In genomic region chr4:104716506-104716905, GRCm38 (mm10) we compare ENCODE assay signal across 22 mouse cellular contexts. TPM values are rescaled to one million over a fixed set of nuclear protein-coding genes. Genes with fewer than 3 reads are reported as not detected.
"Had no signal": no experiment of that assay in that cellular context is flagged by ENCODE, and none has a peak within 500 bp of the region (broad histone marks: within the 10 kb centered on the region; RNA-seq: fewer than 3 reads in every experiment).

No protein-coding gene starts in this region.

- H3K27me3 ChIP-seq: liver, embryonic 13.5 days; lung, embryonic 15.5 days; megakaryocyte, embryonic 14.5 days; midbrain, embryonic 15.5 days; neural tube, embryonic 12.5 days had no signal

- H3K36me3 ChIP-seq: limb, embryonic 12.5 days; liver, embryonic 13.5 days; lung, embryonic 15.5 days; midbrain, embryonic 15.5 days; neural tube, embryonic 12.5 days had no signal

- ATAC-seq: liver, postnatal 0 days; midbrain, embryonic 15.5 days had no signal

- H3K4me3 ChIP-seq: limb, embryonic 12.5 days; liver, embryonic 13.5 days; lung, embryonic 15.5 days; megakaryocyte, embryonic 14.5 days; midbrain, embryonic 15.5 days; neural tube, embryonic 12.5 days had no signal

- H3K4me2 ChIP-seq: limb, embryonic 12.5 days; liver, embryonic 13.5 days; lung, embryonic 15.5 days; midbrain, embryonic 11.5 days; midbrain, embryonic 15.5 days; neural tube, embryonic 12.5 days had no signal

- H3K4me1 ChIP-seq: liver, embryonic 13.5 days; megakaryocyte, embryonic 14.5 days had no signal

- DNase-seq: kidney, postnatal 10 days; kidney, postnatal 4 days; liver; liver, embryonic 13.5 days; liver, postnatal 0 days; lung, postnatal 14 days; right cerebral cortex, postnatal 4 days; spleen, adult 18-20 months; thymus, adult 18-20 months; thymus, postnatal 14 days had no signal

- H3K9me3 ChIP-seq: limb, embryonic 12.5 days; liver, embryonic 13.5 days; lung, embryonic 15.5 days; midbrain, embryonic 15.5 days; neural tube, embryonic 12.5 days had no signal

- H3K27ac ChIP-seq: limb, embryonic 12.5 days; liver, embryonic 13.5 days; lung, embryonic 15.5 days; macrophage; midbrain, embryonic 15.5 days; neural tube, embryonic 12.5 days had no signal

- H3K9ac ChIP-seq: limb, embryonic 12.5 days; liver, embryonic 13.5 days; liver, postnatal 0 days; lung, embryonic 15.5 days; midbrain, embryonic 15.5 days; neural tube, embryonic 12.5 days had no signal

RNA-seq across cellular contexts. Expression of gene C8b, which starts 49.6 kb away (rescaled TPM):
- total RNA-seq: left cerebral cortex, postnatal 36 days; monocyte, adult 5-6 weeks; neutrophil, adult 5-6 weeks had no signal
- polyA plus RNA-seq: kidney, embryonic 14.5 days; limb, embryonic 12.5 days; macrophage; midbrain, embryonic 11.5 days; midbrain, embryonic 15.5 days; neural tube, embryonic 12.5 days; stomach, embryonic 14.5 days had no signal
